In genomic region chr11:94444829-94445228, GRCm38 (mm10) we compare ENCODE assay signal across 21 mouse cellular contexts. TPM values are rescaled to one million over a fixed set of nuclear protein-coding genes. Genes with fewer than 3 reads are reported as not detected.
DNase-seq lines count a peak whose midpoint lies in the region; ATAC-seq and TF ChIP-seq lines count a peak whose summit lies in the region.
"Had no signal": no experiment of that assay in that cellular context is flagged by ENCODE, and none has a peak within 500 bp of the region (broad histone marks: within the 10 kb centered on the region; RNA-seq: fewer than 3 reads in every experiment).

No protein-coding gene starts in this region.

- no peak overlapping the region for H3K4me2 ChIP-seq in embryonic facial prominence, embryonic 13.5 days
- no peak overlapping the region for H3K4me2 ChIP-seq in kidney, postnatal 0 days (ENCODE audit: low read length)
- H3K4me2 ChIP-seq: forebrain, embryonic 12.5 days; neural tube, embryonic 12.5 days had no signal

- WGBS in embryonic facial prominence, embryonic 13.5 days, result 54% methylated on average over 5 of the region's 5 CpGs
- WGBS in embryonic facial prominence, embryonic 10.5 days, result 57% methylated on average over 5 of the region's 5 CpGs
- WGBS in kidney, postnatal 0 days, result 33% methylated on average over 5 of the region's 5 CpGs

- H3K36me3 ChIP-seq in embryonic facial prominence, embryonic 13.5 days, result peaks cover 74% of the 10 kb centered on the region
- peaks cover 56% of the 10 kb centered on the region for H3K36me3 ChIP-seq in embryonic facial prominence, embryonic 10.5 days (replicated peaks)
- no peaks in the 10 kb centered on the region for H3K36me3 ChIP-seq in kidney, postnatal 0 days (ENCODE audit: insufficient read depth, low read length)
- H3K36me3 ChIP-seq: heart, embryonic 10.5 days; neural tube, embryonic 12.5 days had no signal

- no peak for ATAC-seq in embryonic facial prominence, embryonic 13.5 days (ENCODE audit: insufficient number of reproducible peaks, insufficient read depth, low FRiP score, low TSS enrichment, low read depth)
- no peak; the same call in 1 of the 2 replicates for ATAC-seq in kidney, postnatal 0 days (replicated peaks; ENCODE audit: low FRiP score, low read depth)

- H3K9me3 ChIP-seq in embryonic facial prominence, embryonic 13.5 days, result no peaks in the 10 kb centered on the region
- H3K9me3 ChIP-seq in embryonic facial prominence, embryonic 10.5 days, result no peaks in the 10 kb centered on the region
- no peaks in the 10 kb centered on the region for H3K9me3 ChIP-seq in kidney, postnatal 0 days (replicated peaks; ENCODE audit: low read length)
- H3K9me3 ChIP-seq: forebrain, embryonic 12.5 days; heart, embryonic 10.5 days; neural tube, embryonic 12.5 days had no signal

- H3K9ac ChIP-seq in embryonic facial prominence, embryonic 13.5 days, result peak overlapping the region; percentile 32; the same call in 1 of the 2 replicates
- H3K9ac ChIP-seq in kidney, postnatal 0 days (ENCODE audit: low read depth, low read length), result no peak overlapping the region
- H3K9ac ChIP-seq: forebrain, embryonic 12.5 days; neural tube, embryonic 12.5 days had no signal

- no peak overlapping the region for H3K27ac ChIP-seq in embryonic facial prominence, embryonic 13.5 days
- H3K27ac ChIP-seq in embryonic facial prominence, embryonic 10.5 days (replicated peaks), result no peak overlapping the region
- H3K27ac ChIP-seq in kidney, postnatal 0 days, result no peak overlapping the region
- H3K27ac ChIP-seq: heart, embryonic 10.5 days had no signal

- H3K4me1 ChIP-seq in embryonic facial prominence, embryonic 13.5 days, result peaks cover 58% of the 10 kb centered on the region
- peaks cover 67% of the 10 kb centered on the region for H3K4me1 ChIP-seq in embryonic facial prominence, embryonic 10.5 days
- peaks cover 28% of the 10 kb centered on the region; the same call in 1 of the 2 replicates for H3K4me1 ChIP-seq in kidney, postnatal 0 days (replicated peaks; ENCODE audit: insufficient read depth, low read length)

- intact Hi-C loops in gastrocnemius, postnatal 36 days (cut with DNase I), result no loop called here

- H3K4me3 ChIP-seq in embryonic facial prominence, embryonic 13.5 days, result no peak overlapping the region
- no peak overlapping the region for H3K4me3 ChIP-seq in embryonic facial prominence, embryonic 10.5 days
- H3K4me3 ChIP-seq in kidney, postnatal 0 days (replicated peaks; ENCODE audit: low read depth, low read length), result no peak overlapping the region
- H3K4me3 ChIP-seq: forebrain, embryonic 12.5 days; heart, embryonic 10.5 days; neural tube, embryonic 12.5 days had no signal

- no peak for DNase-seq in embryonic facial prominence, embryonic 10.5 days (ENCODE audit: low spot score)
- DNase-seq in retina, postnatal 1 day, result peak; percentile 54
- no peak for DNase-seq in retina, embryonic 14.5 days (ENCODE audit: low spot score)
- peak; percentile 54 for DNase-seq in kidney, postnatal 0 days (ENCODE audit: low spot score)
- no peak for DNase-seq in gastrocnemius, postnatal 36 days
- DNase-seq in urinary bladder, postnatal 25 days (ENCODE audit: low spot score), result no peak
- DNase-seq in thymus, postnatal 36 days, result no peak
- DNase-seq: adrenal gland, postnatal 25 days; cerebellum, adult 9-10 months; gastrocnemius, postnatal 14 days; heart, postnatal 10 days; lung, postnatal 10 days had no signal

- TF ChIP-seq CTCF in kidney, postnatal 0 days (IDR thresholded peaks at IDR 0.05; ENCODE audit: low read depth), result no peak

- no peaks in the 10 kb centered on the region for H3K27me3 ChIP-seq in embryonic facial prominence, embryonic 13.5 days
- peaks cover 34% of the 10 kb centered on the region for H3K27me3 ChIP-seq in embryonic facial prominence, embryonic 10.5 days (replicated peaks; ENCODE audit: low read depth, poor library complexity, severe bottlenecking)
- H3K27me3 ChIP-seq in kidney, postnatal 0 days (ENCODE audit: insufficient read depth, low read length), result no peaks in the 10 kb centered on the region
- H3K27me3 ChIP-seq: neural tube, embryonic 12.5 days had no signal

RNA-seq across cellular contexts. Expression of gene Cacna1g, which starts 29.2 kb away (rescaled TPM):
- polyA plus RNA-seq in embryonic facial prominence, embryonic 13.5 days (2015; fragmentation: Nextera tagmentation; extraction: Ambion mirVana), result 38.2 and 41.8 TPM in 2 replicates
- 6.5 and 13.5 TPM in 2 replicates for polyA plus RNA-seq in embryonic facial prominence, embryonic 10.5 days (2016; fragmentation: Nextera tagmentation; extraction: Ambion mirVana)
- 4.4 and 5.2 TPM in 2 replicates for polyA plus RNA-seq in kidney, postnatal 0 days (2015; fragmentation: Nextera tagmentation; extraction: Ambion mirVana)
- 1 to 10 TPM; 2.0 to 3.0 TPM for total RNA-seq in gastrocnemius, postnatal 36 days (2021)

RNA-seq across cellular contexts. Expression of gene Spata20, which starts 41.1 kb away (rescaled TPM):
- polyA plus RNA-seq in embryonic facial prominence, embryonic 13.5 days (2015; fragmentation: Nextera tagmentation; extraction: Ambion mirVana), result 0.25 and 0.99 TPM in 2 replicates
- not detected in 2 replicates for polyA plus RNA-seq in embryonic facial prominence, embryonic 10.5 days (2016; fragmentation: Nextera tagmentation; extraction: Ambion mirVana)
- polyA plus RNA-seq in kidney, postnatal 0 days (2015; fragmentation: Nextera tagmentation; extraction: Ambion mirVana), result 0.40 TPM in 1 of 2 replicates, not detected in the other
- not detected for total RNA-seq in gastrocnemius, postnatal 36 days (2021)
- total RNA-seq: adrenal gland, postnatal 25 days; gastrocnemius, postnatal 14 days; left cerebral cortex, adult 18-20 months; megakaryocyte, adult 5-6 weeks had no signal
- polyA plus RNA-seq: heart, embryonic 10.5 days; limb, embryonic 11.5 days; liver, embryonic 16.5 days; neural tube, embryonic 12.5 days; small intestine, adult 2 months had no signal

RNA-seq across cellular contexts. Expression of gene Abcc3, which starts 52.0 kb away (rescaled TPM):
- polyA plus RNA-seq in embryonic facial prominence, embryonic 13.5 days (2015; fragmentation: Nextera tagmentation; extraction: Ambion mirVana), result 0.96 and 1.2 TPM in 2 replicates
- polyA plus RNA-seq in embryonic facial prominence, embryonic 10.5 days (2016; fragmentation: Nextera tagmentation; extraction: Ambion mirVana), result 0.23 and 0.24 TPM in 2 replicates
- 9.1 and 10.5 TPM in 2 replicates for polyA plus RNA-seq in kidney, postnatal 0 days (2015; fragmentation: Nextera tagmentation; extraction: Ambion mirVana)
- total RNA-seq in gastrocnemius, postnatal 36 days (2021), result under 1 TPM; 0.47 to 0.48 TPM

RNA-seq across cellular contexts. Expression of gene Epn3, which starts 54.9 kb away (rescaled TPM):
- 4.2 and 4.9 TPM in 2 replicates for polyA plus RNA-seq in embryonic facial prominence, embryonic 13.5 days (2015; fragmentation: Nextera tagmentation; extraction: Ambion mirVana)
- 4.5 and 4.7 TPM in 2 replicates for polyA plus RNA-seq in embryonic facial prominence, embryonic 10.5 days (2016; fragmentation: Nextera tagmentation; extraction: Ambion mirVana)
- polyA plus RNA-seq in kidney, postnatal 0 days (2015; fragmentation: Nextera tagmentation; extraction: Ambion mirVana), result 34.7 and 37.5 TPM in 2 replicates
- total RNA-seq in gastrocnemius, postnatal 36 days (2021), result under 1 TPM; 0.12 to 0.31 TPM
- total RNA-seq: megakaryocyte, adult 5-6 weeks had no signal

Comparison
In these comparisons a context has a peak if more than half of its experiments do, and no peak if none do; other contexts are left out.
1. DNase-seq: peak in retina, postnatal 1 day (single experiment) and kidney, postnatal 0 days (single experiment); none in embryonic facial prominence, embryonic 10.5 days (single experiment), retina, embryonic 14.5 days (single experiment), gastrocnemius, postnatal 36 days (0 of 2), urinary bladder, postnatal 25 days (single experiment) and thymus, postnatal 36 days (0 of 2).